Mouse (Mus musculus) gastrocnemius, postnatal 36 days (tissue): ENCODE results near the gene Rpia. TPM values are rescaled to one million over a fixed set of nuclear protein-coding genes. Genes with fewer than 3 reads are reported as not detected.

Experiments
- DNase-seq, 2 experiments: peaks; one replicate each; pipeline ENCODE4 v3.0.0; 2022
- intact Hi-C: fragments of 180-260 bp; cut with DNase I; formaldehyde crosslinking; loops from one replicate; pipeline ENCODE4 v1.15.1; 2025
- total RNA-seq, 2 experiments: library from RNA; stranded (reverse); gene quantifications; 2 replicates each; pipeline ENCODE4 v1.2.3; 2021

Rpia gene
- total RNA-seq, 2 experiments from 2014 or later = 12.1 to 16.3 TPM

- intact Hi-C loops = no loop called here
- DNase-seq = no peak
Observed at GRCm38 (mm10) chr6:70760951-70761350, 31.1 kb downstream of the Rpia start.

DNA sequence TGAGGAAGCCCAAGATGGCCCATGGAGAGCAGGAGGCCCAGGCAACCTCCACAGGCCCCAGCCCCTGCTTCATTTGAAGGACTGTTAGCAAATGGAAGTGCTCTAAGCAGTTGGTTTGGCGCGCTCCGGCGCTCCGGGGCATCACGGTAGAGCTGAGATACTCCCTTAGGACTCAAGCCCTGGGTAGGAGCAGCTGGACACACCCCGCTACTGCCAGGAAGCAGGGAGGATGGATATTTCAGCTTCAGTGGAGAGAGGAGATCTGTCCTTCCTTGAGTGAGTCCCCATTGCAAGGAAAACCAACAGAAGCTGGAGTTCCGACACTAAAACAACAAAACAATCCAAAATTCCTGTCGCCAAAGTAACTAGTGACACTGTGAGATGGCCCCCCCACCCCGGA is 37.2 kb downstream of the Rpia start:
- intact Hi-C loops = no loop called here
- no peak for DNase-seq

GRCm38 (mm10) chr6:70752351-70752750 is 39.7 kb downstream of the Rpia start:
- DNase-seq = no peak
- intact Hi-C loops = loop anchor here (1.0 kb wide), 1 partner anchor 39 kb away; no protein-coding TSS in a partner anchor

GRCm38 (mm10) chr6:70751898-70752273 is 40.1 kb downstream of the Rpia start:
- DNase-seq = no peak
- intact Hi-C loops = loop anchor here (1.0 kb wide), 1 partner anchor 39 kb away; no protein-coding TSS in a partner anchor

- DNase-seq = no peak
- intact Hi-C loops = no loop called here
Observed at GRCm38 (mm10) chr6:70751251-70751897, 40.7 kb downstream of the Rpia start.

GRCm38 (mm10) chr6:70749750-70750149 is 42.3 kb downstream of the Rpia start:
- intact Hi-C loops = no loop called here
- no peak for DNase-seq

DNA sequence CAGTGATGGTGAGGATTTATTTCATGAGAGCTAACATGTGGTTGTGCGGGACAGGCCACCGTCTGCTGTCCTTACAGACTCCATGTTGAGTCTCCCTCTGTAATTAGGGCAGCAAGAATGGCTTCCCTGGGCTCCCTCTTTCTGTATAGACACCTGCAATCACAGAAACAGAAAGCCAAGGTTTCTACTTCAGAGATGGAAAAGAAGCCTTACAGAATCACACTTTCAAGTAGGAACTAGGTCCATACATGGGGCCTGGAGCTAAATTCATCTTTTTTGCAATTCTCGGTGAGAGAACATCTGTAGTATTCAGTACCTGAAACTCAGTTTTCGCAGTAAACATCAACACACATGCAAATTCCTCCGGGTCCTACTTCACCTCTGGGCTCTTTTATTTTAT is 44.3 kb downstream of the Rpia start:
- DNase-seq = no peak
- intact Hi-C loops = no loop called here

- DNase-seq = no peak
- intact Hi-C loops = no loop called here
Observed at GRCm38 (mm10) chr6:70743902-70744301, 48.1 kb downstream of the Rpia start.

DNA sequence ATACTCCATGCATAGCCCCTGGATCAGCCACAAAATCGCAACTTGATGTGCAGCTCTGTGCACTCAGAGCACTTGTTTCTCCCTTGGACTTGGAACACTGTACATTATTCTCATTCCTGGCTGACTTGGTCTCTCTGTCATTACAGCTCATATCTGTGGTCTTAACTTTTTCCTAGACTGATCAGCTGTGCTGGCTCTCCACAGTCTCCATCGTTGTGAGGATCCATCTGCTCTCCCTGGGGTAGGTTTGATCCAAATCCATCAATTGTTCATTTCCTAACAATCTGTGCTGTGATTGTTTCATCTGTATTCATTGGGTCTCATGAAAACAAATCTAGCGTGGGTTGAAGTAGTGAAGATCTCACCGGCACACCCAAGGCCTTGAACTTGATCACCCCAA is 49.2 kb downstream of the Rpia start:
- DNase-seq = no peak
- intact Hi-C loops = no loop called here

DNA sequence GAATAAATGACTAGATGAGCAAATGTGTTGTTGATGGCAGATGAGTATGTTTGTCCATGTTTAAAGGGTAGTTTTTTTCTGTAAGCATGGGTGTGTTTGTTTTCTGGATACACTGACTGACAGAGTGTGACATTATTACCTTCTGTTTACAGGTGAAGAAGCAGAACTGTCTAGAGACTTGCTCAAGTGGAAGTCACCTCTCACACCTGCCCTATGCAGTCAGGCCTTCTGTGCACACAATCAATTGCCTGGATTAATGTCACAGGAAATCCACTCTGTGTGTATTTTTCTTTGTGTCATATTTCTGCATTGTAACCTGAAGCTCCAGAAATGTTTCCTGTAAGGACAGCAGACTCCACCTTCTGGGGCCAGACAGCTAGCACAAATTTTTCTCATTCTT is 51.5 kb downstream of the Rpia start:
- intact Hi-C loops = no loop called here
- DNase-seq = no peak

DNA sequence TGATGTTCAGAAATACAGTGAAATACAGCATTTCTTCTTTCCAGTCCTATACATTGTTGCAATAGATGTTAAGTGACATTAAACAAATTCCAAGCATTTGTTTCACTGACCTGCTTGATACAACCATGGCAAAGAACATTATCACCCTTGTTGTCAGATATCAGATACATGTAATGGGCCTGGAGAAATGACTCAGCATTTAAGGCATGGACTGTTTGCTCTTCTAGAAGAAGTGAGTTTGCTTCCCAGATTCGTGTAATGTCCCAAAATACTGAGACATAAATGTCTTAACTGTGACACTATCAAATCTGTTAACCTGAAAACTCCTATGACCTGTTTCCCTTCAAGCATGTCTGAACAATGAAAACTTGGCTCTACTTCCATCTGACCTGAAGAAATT is 52.6 kb downstream of the Rpia start:
- DNase-seq = no peak
- intact Hi-C loops = no loop called here

DNA sequence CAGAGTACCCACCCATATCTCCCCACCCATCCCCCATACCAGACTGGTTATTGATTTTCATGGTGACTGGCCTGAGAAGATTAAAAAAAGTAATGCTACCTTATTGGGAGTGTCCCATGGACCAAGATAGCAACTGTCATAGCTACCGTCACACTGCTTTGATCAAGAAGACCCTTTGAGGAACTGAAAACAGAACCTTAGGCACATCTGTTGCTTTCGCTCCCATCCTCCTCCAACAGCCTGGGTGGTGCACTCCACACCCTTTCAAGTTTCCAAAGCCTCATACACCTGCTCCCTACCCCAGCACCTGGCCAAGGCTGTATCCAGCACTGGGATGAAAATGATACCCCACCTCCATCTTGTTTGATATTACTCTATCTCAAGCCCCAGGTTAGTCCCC is 56.5 kb downstream of the Rpia start:
- DNase-seq = no peak
- intact Hi-C loops = no loop called here

DNA sequence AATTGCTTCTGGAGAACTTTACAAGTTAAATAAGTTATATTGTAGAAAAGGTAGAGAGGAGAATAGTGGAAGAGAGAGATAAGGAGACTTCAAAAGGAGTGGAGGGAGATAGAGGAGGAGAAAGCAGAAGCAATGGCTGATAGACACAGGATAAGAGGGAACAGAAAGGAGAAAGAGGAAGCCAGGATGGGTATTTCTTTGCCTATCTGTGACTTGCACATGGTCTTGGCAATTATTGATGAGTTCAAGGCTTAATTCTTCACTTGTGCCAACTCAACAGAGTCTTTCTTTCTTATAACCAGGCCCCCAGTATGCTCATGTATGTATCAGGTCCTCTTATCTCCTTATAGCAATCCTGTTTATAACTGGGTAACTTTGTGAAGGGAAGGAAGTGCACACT is 61.2 kb downstream of the Rpia start:
- no peak for DNase-seq
- intact Hi-C loops = no loop called here

DNA sequence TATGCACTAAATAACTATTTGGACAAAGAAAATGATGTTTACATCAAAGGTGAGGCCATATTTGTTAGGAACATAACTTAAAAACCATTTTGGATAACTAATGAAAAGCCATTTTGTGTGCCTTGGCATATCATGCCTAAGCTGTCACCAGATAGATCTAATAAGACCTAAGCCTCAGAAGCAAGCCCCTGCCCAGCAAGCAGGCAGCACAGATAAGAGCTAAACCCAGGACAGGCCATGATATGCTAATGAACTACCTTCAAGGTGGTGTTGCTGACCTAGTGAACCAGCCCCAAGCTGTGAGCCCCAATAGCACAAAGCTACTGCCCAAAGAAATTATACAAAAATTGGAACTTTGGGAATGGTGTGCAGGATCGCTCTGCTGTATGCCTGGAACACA is 62.9 kb downstream of the Rpia start:
- DNase-seq = no peak
- intact Hi-C loops = no loop called here

- intact Hi-C loops = no loop called here
- no peak for DNase-seq
Observed at GRCm38 (mm10) chr6:70727094-70727721, 64.8 kb downstream of the Rpia start.

DNA sequence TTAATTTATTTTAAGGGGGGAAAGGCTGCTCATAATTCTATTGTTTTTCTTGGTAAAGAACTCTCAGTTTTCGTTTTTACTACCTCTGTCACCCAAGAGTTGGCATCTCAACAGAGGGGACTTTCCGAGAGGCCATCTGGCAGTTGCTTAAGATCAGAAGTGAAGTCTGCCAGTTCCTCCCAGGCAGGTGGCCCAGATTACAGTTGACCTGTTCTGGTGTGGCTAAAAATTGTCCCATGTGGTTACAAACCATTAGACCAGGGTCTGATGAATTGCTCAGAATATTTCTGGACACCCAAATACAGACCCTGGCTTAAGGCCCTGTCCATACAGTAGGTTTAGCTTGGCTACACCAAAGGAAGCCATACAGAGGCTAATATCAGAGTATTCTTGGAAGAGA is 66.4 kb downstream of the Rpia start:
- intact Hi-C loops = no loop called here
- no peak for DNase-seq

GRCm38 (mm10) chr6:70724722-70725121 is 67.3 kb downstream of the Rpia start:
- no peak for DNase-seq
- intact Hi-C loops = no loop called here

DNA sequence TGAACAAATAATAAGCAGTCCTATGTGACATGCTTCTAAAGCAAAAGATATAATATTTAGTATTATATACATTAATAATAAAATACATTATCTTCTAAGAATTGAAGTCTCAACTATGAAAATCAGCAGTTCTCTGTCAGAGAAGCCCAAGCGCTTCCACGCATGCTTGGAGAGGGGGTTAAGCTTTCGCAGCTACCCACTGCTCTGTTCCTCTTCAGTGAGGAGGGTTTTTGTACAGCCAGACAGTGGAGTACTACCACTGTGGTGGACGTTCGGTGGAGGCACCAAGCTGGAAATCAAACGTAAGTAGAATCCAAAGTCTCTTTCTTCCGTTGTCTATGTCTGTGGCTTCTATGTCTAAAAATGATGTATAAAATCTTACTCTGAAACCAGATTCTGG is 69.7 kb downstream of the Rpia start:
- intact Hi-C loops = no loop called here
- no peak for DNase-seq

- no peak for DNase-seq
- intact Hi-C loops = no loop called here
Observed at GRCm38 (mm10) chr6:70718760-70719159, 73.3 kb downstream of the Rpia start.

- no peak for DNase-seq
- intact Hi-C loops = no loop called here
Observed at GRCm38 (mm10) chr6:70718164-70718563, 73.9 kb downstream of the Rpia start.

DNA sequence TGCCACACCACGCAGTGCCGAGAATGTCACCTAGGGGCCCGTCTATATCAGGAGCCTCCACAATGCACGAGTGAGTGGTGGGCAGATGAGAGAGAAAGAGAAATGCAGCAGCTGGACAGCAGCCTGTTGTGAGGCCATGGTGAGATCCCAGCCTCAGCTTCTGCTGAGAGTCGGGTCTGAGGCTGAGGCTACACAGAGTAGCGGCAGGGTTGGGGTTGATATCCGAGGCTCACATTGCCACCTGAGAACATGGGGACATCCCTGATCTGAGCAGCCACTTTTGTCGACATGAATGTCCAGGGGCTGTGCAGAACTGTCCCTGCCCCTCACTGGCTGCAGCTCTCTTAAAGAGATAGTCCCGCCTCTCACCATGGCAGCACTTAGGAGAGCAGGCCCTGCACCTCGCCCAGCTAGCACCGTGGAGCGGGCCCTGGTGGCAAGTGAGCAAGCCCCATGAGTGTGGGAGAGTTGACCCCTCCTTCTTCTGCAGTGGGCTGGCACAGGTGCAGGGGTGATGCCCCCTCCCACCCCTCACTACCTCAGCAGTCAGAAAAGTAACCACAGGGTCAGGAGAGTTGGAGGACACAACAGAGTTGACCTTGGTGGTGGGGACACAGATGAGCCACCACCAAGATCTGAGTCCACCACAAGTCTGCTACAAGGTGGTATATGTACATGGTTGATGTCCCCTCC is 75.2 kb downstream of the Rpia start:
- intact Hi-C loops = no loop called here
- no peak for DNase-seq
